Mouse (Mus musculus): ENCODE measurements around the gene Ttc7b.

Ttc7b gene

DNA sequence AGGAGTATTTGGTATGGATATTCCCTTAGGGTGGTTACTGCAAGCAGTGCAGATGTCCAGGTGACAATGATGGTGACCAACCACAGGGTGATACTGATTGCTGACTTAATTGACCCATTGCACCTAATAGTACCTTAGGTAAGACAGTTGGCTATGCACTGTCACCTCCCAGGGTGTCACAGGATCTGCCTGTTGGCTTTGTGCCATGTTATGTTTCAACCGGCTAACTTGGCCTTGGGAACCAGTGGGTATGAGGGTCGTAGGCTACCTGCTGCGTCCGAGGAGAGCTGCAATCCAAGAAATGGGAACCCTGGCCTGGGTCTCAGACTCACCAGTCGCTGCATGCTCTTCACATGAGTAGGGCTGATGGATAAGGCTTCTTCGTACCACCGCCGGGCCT, 195.4 kb downstream of the Ttc7b start:
- DNase-seq = peak in 1 of 2 experiments; percentile 28

- DNase-seq = no peak
Measured at GRCm38 (mm10) chr12:100323641-100324040, 197.0 kb downstream of the Ttc7b start.

GRCm38 (mm10) chr12:100322225-100322624, 198.4 kb downstream of the Ttc7b start:
- peak in 1 of 2 experiments; percentile 47 for DNase-seq

DNA sequence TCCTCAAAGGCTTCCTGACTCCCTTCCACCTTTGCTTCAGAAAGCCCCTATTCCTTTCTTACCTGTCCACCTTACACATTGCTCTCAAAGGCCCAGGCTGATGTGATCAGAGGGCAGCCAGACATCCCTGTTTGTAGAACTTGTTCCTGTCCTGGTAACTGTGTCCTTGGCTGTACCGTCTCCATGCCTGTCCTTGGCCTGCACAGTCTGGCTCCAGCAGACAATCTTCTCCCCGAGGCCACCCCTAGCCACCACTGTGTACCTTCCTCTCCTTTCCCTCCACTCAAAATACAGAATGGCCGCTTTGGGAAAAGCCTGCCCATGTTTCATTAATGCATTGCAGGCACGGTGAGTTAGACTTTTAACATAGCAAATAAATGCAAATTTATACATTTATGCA, 199.1 kb downstream of the Ttc7b start:
- DNase-seq = no peak

- DNase-seq = no peak
Measured at GRCm38 (mm10) chr12:100319746-100320145, 200.9 kb downstream of the Ttc7b start.

DNA sequence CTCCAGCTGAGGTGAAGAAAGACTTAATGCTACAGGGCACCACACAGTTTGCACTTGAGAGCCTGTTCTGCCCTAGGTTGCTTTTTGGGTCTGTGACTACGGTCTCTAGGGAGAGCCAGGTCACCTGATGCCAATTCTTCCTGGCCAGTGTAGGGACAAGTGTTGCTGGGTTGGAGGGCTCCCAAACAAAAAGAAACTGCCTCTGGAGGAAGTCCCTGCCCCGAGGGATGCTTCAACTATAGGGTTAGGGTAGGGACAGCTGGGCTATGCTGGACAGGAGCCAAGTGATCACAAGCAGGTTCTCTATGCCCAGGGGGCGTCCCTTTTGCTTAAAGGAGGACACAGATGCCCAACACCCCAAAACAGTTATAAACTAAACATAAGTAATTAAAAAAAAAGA, 202.7 kb downstream of the Ttc7b start:
- no peak for DNase-seq

- DNase-seq = peak; percentile 48 to 61
Measured at GRCm38 (mm10) chr12:100316094-100316493, 204.5 kb downstream of the Ttc7b start.

- DNase-seq = peak; percentile 68 to 70
Measured at GRCm38 (mm10) chr12:100315119-100315885, 205.3 kb downstream of the Ttc7b start.

- no peak for DNase-seq
Measured at GRCm38 (mm10) chr12:100313785-100314375, 206.7 kb downstream of the Ttc7b start.

DNA sequence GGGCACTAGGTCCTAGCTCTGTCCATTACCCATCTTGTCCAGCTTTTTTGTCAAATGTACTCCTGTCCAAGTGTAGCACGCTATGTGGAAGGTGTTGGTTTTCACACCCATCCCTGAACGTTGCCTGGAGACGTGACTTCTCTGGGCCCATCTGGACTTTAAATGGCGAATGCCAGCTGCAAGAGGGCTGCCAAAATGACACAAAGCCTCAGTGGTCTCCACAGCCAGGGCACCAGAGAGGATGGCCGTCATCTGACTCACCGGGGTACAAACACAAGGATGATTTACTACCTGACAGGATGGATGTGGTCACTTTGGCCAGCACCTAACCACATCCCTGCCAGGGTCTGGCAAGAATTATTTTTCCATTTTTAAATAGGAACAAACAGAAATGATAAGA, 207.4 kb downstream of the Ttc7b start:
- DNase-seq = no peak

DNA sequence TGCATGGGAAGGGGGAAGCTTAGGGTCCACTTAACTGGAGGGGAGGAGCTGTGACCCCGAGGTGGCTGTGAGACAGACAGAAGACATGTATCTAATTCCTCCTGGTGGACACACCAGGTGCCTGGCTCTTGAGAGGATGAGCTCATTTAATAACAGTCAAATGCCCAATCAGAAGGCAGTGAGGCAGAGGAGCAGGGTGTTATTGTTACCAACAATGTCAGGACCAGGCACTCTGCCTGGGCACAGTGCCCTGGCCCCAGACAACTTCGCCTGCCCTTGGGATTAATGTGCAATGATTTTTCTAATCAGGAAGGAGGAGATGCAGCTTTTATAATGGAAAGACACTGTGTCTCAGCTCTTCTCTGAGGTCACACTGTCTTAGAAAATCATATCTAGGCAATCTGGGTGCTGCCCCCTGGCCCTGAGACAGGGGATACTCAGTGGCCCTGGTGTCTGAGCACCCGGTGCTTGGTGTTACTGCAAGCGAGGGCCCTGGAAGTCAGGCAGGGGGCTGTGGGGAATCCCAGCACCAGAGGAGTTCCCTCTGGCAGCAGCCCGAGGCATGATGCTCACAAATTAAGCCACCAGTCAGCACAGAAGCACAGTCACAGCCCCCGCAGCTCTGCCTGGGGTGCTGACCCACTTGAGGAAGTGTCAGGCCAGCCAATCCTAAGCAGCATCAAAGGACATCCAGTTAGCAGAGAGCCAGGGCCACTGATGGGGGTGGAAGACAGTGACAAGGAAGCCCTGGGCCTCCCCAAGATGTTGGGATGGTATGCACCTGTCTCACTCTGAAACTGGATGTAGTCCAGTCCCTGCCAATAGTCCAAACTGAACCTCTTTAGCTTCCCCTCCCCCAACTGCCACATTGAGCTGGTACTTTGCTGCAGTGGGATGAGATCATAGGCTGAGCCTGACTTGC, 209.9 kb downstream of the Ttc7b start:
- DNase-seq = peak; percentile 73 to 80

DNA sequence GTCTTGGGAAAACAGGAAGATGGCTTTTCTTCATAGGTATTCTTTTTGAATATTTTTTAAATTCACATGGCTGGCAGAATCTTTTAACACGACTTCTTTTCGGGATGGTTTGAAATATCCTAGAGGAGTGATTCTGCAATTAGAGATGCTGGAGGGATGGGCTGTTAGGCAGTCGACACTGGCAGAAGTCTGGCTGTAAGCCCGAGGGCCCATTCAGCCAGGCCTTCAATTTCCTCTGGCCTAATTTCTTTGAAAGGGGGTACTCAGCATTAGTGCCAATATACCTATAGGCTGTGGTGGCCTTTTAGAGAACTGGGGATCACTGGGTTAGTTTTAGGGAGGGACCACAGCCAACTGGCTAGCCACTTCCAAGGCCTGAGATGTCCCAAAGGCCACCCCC, 211.4 kb downstream of the Ttc7b start:
- DNase-seq = peak in 1 of 2 experiments; percentile 50

- DNase-seq = peak; percentile 81 to 87
Measured at GRCm38 (mm10) chr12:100307501-100308260, 212.9 kb downstream of the Ttc7b start.

GRCm38 (mm10) chr12:100306336-100306735, 214.3 kb downstream of the Ttc7b start:
- DNase-seq = peak in 1 of 2 experiments; percentile 40

GRCm38 (mm10) chr12:100305051-100305673, 215.5 kb downstream of the Ttc7b start:
- DNase-seq = peak in 1 of 2 experiments; percentile 60

GRCm38 (mm10) chr12:100304280-100304679, 216.3 kb downstream of the Ttc7b start:
- DNase-seq = peak in 1 of 2 experiments; percentile 62

DNA sequence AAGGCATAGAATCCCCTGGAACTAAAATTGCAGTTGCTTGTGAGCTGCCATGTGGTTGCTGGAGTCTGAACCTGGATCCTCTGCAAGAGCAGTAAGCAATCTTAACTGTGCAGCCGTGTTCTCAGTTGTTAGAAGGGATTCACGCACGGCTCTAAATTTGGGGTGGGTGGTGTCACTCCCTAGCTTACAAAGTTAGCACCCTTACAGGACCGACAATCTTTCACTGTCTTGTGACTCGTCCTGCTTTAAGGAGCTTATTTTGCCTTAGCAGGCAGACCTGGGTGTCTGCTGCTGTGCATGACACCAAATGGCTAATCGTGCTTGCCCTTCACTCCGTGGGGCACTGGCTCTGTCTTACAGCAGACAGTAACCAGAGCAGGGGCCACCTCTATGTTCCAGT, 217.5 kb downstream of the Ttc7b start:
- no peak for DNase-seq

- DNase-seq = no peak
Measured at GRCm38 (mm10) chr12:100300446-100300845, 220.2 kb downstream of the Ttc7b start.

GRCm38 (mm10) chr12:100299322-100299726, 221.3 kb downstream of the Ttc7b start:
- no peak for DNase-seq

- no peak for DNase-seq
Measured at GRCm38 (mm10) chr12:100298788-100299187, 221.8 kb downstream of the Ttc7b start.

DNA sequence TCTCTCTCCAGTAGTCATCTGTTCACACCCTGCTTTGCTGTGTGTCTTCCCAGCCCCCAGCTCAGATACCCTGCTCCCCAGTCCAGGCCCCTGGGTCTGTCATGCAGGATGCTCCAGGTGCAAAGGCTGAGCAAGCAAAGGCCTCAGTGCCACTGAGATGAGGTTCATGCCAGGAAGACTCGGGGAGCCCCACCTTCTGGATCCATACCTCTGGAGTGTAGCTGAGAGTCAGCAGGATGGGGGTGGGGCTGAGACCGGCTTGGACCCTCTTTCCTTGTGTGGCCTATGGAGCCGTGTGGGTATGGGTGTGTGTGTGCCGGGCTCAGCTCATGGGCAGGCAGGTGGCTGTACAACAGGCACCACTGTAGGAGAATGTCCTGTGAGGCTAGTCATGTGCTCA, 222.7 kb downstream of the Ttc7b start:
- DNase-seq = no peak

DNA sequence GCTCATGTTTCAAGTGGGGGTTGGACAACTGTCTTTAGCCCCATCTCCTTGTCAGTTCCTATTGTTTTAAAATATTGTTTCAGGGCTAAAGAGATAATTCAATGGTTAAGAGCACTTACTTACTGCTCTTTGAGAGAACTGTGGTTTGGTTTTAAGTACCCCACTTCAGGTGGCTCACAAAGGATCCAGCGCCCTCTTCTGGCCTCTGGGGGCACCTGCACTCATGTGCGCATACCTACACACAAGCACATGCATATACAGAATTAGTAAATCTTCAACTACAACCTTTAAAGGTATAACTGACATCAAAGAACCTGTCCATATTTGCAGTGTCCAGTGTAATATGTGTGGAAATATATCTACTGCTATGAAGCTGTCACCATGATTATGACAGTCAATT, 226.2 kb downstream of the Ttc7b start:
- DNase-seq = no peak

Data from cerebellum, postnatal 25 days (tissue).